Mouse (Mus musculus) C2C12 (cell line): ENCODE measurements at regions not wholly inside any gene's neighbourhood (a gene's known extent, or its start where the extent isn't known, plus 50 kb on each side); places are given as distances from the start of the nearest gene placed in this dataset.

Experiments used
- CTCF ChIP-seq: IDR thresholded peaks from one replicate; pipeline ENCODE4 v1.5.1; 2011; ENCODE audit not compliant: control insufficient read depth, insufficient read depth, insufficient read length
- MYOD1 ChIP-seq: IDR thresholded peaks from one replicate; pipeline ENCODE4 v1.6.1; 2011; ENCODE audit warnings: low read depth; ENCODE audit not compliant: control insufficient read depth, insufficient read length

DNA sequence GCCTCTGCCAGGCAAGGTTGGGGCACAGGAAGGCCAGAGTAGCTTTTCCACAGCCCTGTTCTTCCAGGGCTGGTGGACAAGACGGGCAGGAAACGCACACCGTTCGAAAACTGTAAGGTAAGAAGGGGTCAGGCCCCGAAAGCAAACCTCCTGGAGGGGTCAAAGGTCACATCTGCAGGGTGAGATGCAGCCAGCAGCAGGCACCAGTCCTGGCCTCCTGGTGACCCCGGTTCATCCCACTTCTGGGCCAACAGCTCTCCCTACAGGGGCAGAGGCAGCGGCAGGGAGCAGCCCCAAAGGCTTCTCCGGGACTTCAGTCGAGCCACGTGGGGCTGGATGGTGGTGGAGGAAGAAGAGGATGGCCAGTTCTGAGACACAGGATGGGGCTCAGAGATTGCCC, 98.3 kb downstream of the Rplp1 start:
- TF ChIP-seq MYOD1: no peak
- TF ChIP-seq CTCF: no peak
